Mouse (Mus musculus) thymus, adult 2 months (tissue): ENCODE data around the gene Knstrn.

Experiments used
- CTCF ChIP-seq: fragments of 200-500 bp; IDR thresholded peaks from 2 replicates; pipeline ENCODE4 v1.5.1; 2012; ENCODE audit warnings: mild to moderate bottlenecking, control low read depth, low read length, moderate library complexity, borderline replicate concordance; ENCODE audit not compliant: control insufficient read depth, poor library complexity, insufficient read depth; ENCODE audit errors: extremely low read depth
- POLR2A ChIP-seq: fragments of 200-500 bp; IDR thresholded peaks from 2 replicates; pipeline ENCODE4 v1.6.1; 2012; ENCODE audit warnings: mild to moderate bottlenecking, low read length, control low read depth, moderate library complexity; ENCODE audit not compliant: control insufficient read depth, poor library complexity, insufficient read depth; ENCODE audit errors: extremely low read depth

GRCm38 (mm10) chr2:118779504-118780480 lies 34.0 kb upstream of the Knstrn start, which contains the start of gene Disp2:
- 0 out of 2 replicates have a peak, but pooled peaks have one; percentile 35 for TF ChIP-seq CTCF
- no peak for TF ChIP-seq POLR2A
